Comparison of ENCODE assay signal across 34 mouse cellular contexts in genomic region chr4:107675645-107676044, GRCm38 (mm10). TPM values are rescaled to one million over a fixed set of nuclear protein-coding genes. Genes with fewer than 3 reads are reported as not detected.
DNase-seq lines count a peak whose midpoint lies in the region; ATAC-seq lines count a peak whose summit lies in the region.
"Had no signal": no experiment of that assay in that cellular context is flagged by ENCODE, and none has a peak within 500 bp of the region (broad histone marks: within the 10 kb centered on the region; RNA-seq: fewer than 3 reads in every experiment).

No protein-coding gene starts in this region.

- H3K27me3 ChIP-seq in stomach, embryonic 15.5 days (replicated peaks) = peaks cover 6% of the 10 kb centered on the region
- no peaks in the 10 kb centered on the region for H3K27me3 ChIP-seq in hindbrain, embryonic 14.5 days (ENCODE audit: control insufficient read depth, insufficient read depth, low read length)

- no peaks in the 10 kb centered on the region for H3K9me3 ChIP-seq in stomach, embryonic 15.5 days
- no peaks in the 10 kb centered on the region for H3K9me3 ChIP-seq in hindbrain, embryonic 14.5 days (ENCODE audit: control insufficient read depth, low read length)
- H3K9me3 ChIP-seq: heart, embryonic 10.5 days; heart, embryonic 15.5 days; hindbrain, embryonic 12.5 days; limb, embryonic 12.5 days; liver, embryonic 12.5 days had no signal

- peak overlapping the region; percentile 28; the same call in 1 of the 2 replicates for H3K27ac ChIP-seq in stomach, embryonic 15.5 days
- no peak overlapping the region for H3K27ac ChIP-seq in hindbrain, embryonic 14.5 days
- H3K27ac ChIP-seq: heart, embryonic 10.5 days; heart, embryonic 15.5 days; hindbrain, embryonic 12.5 days; kidney, postnatal 0 days; limb, embryonic 12.5 days; liver, embryonic 12.5 days had no signal

- peak; percentile 43 to 59 for DNase-seq in right cerebral cortex, postnatal 10 days (ENCODE audit: low spot score in 2 of 2)
- no peak for DNase-seq in right cerebral cortex, adult 2 months (ENCODE audit: low spot score in 2 of 2)
- DNase-seq in brain, adult 2 months (ENCODE audit: low read depth, low spot score) = peak; percentile 36
- no peak for DNase-seq in Muller cell, postnatal 12 days (ENCODE audit: inconsistent ontology term)
- DNase-seq in hindbrain, embryonic 14.5 days (ENCODE audit: low spot score) = no peak
- no peak for DNase-seq in adrenal gland, postnatal 36 days
- DNase-seq: adrenal gland, adult 8-10 months; cerebellum, adult 11-12 months; cerebellum, adult 9-11 months; gastrocnemius, postnatal 10 days; heart, adult 11 months; kidney, adult 8-10 months; kidney, postnatal 4 days; liver, postnatal 0 days; lung, postnatal 4 days; midbrain, embryonic 14.5 days; right cerebral cortex, postnatal 25 days; thymus, adult 18-20 months; thymus, postnatal 4 days had no signal

- WGBS in stomach, embryonic 15.5 days = 60% methylated on average over 10 of the region's 10 CpGs
- 64% methylated on average over 10 of the region's 10 CpGs for WGBS in hindbrain, embryonic 14.5 days

- no peak overlapping the region for H3K4me2 ChIP-seq in stomach, embryonic 15.5 days
- no peak overlapping the region for H3K4me2 ChIP-seq in hindbrain, embryonic 14.5 days (replicated peaks)
- H3K4me2 ChIP-seq: heart, embryonic 15.5 days; hindbrain, embryonic 12.5 days; limb, embryonic 12.5 days; liver, embryonic 12.5 days had no signal

- no peak overlapping the region for H3K9ac ChIP-seq in stomach, embryonic 15.5 days
- H3K9ac ChIP-seq in hindbrain, embryonic 14.5 days = no peak overlapping the region
- H3K9ac ChIP-seq: heart, embryonic 15.5 days; hindbrain, embryonic 12.5 days; limb, embryonic 12.5 days; liver, embryonic 12.5 days; liver, postnatal 0 days had no signal

- H3K36me3 ChIP-seq in stomach, embryonic 15.5 days = no peaks in the 10 kb centered on the region
- H3K36me3 ChIP-seq in hindbrain, embryonic 14.5 days (replicated peaks; ENCODE audit: control insufficient read depth, insufficient read depth) = no peaks in the 10 kb centered on the region
- H3K36me3 ChIP-seq: heart, embryonic 10.5 days; heart, embryonic 15.5 days; hindbrain, embryonic 12.5 days; limb, embryonic 12.5 days; liver, embryonic 12.5 days had no signal

- peak; percentile 53 for ATAC-seq in granulocyte monocyte progenitor cell, adult 5-6 weeks (replicated peaks; ENCODE audit: poor library complexity, severe bottlenecking)
- ATAC-seq in stomach, embryonic 15.5 days (ENCODE audit: insufficient read depth, low FRiP score, low read depth) = no peak
- ATAC-seq in hindbrain, embryonic 14.5 days (ENCODE audit: low FRiP score) = no peak
- ATAC-seq: forebrain, embryonic 16.5 days; intestine, embryonic 16.5 days; liver, embryonic 12.5 days; liver, postnatal 0 days; lung, postnatal 0 days had no signal

- H3K4me3 ChIP-seq in stomach, embryonic 15.5 days (replicated peaks) = no peak overlapping the region
- H3K4me3 ChIP-seq in hindbrain, embryonic 14.5 days (replicated peaks; ENCODE audit: low read length) = no peak overlapping the region
- H3K4me3 ChIP-seq: erythroblast, embryonic 14.5 days; heart, embryonic 10.5 days; heart, embryonic 15.5 days; hindbrain, embryonic 12.5 days; limb, embryonic 12.5 days; liver, embryonic 12.5 days had no signal

- no peaks in the 10 kb centered on the region for H3K4me1 ChIP-seq in stomach, embryonic 15.5 days
- H3K4me1 ChIP-seq in hindbrain, embryonic 14.5 days (replicated peaks; ENCODE audit: control insufficient read depth, insufficient read depth, low read length) = peaks cover 17% of the 10 kb centered on the region

RNA-seq across cellular contexts. Expression of gene Dmrtb1, which starts 8.4 kb away (rescaled TPM):
- 1.7 TPM in 1 of 2 replicates, not detected in the other for total RNA-seq in granulocyte monocyte progenitor cell, adult 5-6 weeks (2014; fragmentation: Nextera tagmentation)
- 0.46 TPM in 1 of 2 replicates, not detected in the other for total RNA-seq in granulocyte monocyte progenitor cell, adult 5-6 weeks (2017)
- 0.10 TPM in 1 of 2 replicates, not detected in the other for polyA plus RNA-seq in stomach, embryonic 15.5 days (2015; fragmentation: Nextera tagmentation; extraction: Ambion mirVana)
- 6.8 and 7.6 TPM in 2 replicates for polyA plus RNA-seq in hindbrain, embryonic 14.5 days (2014; fragmentation: Nextera tagmentation; extraction: Ambion mirVana)
- not detected for total RNA-seq in adrenal gland, postnatal 36 days (2021)
- total RNA-seq: adrenal gland, adult 8-10 months; CH12.LX; gastrocnemius, postnatal 10 days; heart, postnatal 25 days had no signal
- polyA plus RNA-seq: embryonic facial prominence, embryonic 14.5 days; heart, embryonic 15.5 days; intestine, embryonic 16.5 days; kidney, postnatal 0 days; liver, embryonic 12.5 days; liver, postnatal 0 days had no signal

Comparison
In these comparisons a context has a peak if more than half of its experiments do, and no peak if none do; other contexts are left out.
1. DNase-seq: peak in right cerebral cortex, postnatal 10 days (2 of 2) and brain, adult 2 months (single experiment); none in right cerebral cortex, adult 2 months (0 of 2), Muller cell, postnatal 12 days (single experiment), hindbrain, embryonic 14.5 days (single experiment) and adrenal gland, postnatal 36 days (0 of 2).